Mouse (Mus musculus) liver, postnatal 0 days (tissue): ENCODE measurements around the gene Nudt4. TPM values are rescaled to one million over a fixed set of nuclear protein-coding genes. Genes with fewer than 3 reads are reported as not detected.

ENCODE experiments used
- ATAC-seq: fragments of 200-750 bp; cut with Nextera tagmentation; 2 replicates; pipeline ENCODE4 v1.8.0; 2017; ENCODE audit warnings: mild to moderate bottlenecking, moderate library complexity
- DNase-seq: peaks from one replicate; pipeline ENCODE4 v3.0.0-alpha.2; 2016
- H3K27ac ChIP-seq: fragments of 300-500 bp; sonication (generic); 2 replicates; pipeline ENCODE4 v1.5.1; 2014; ENCODE audit warnings: antibody characterized with exemption, moderate library complexity, mild to moderate bottlenecking, low read depth
- H3K27me3 ChIP-seq: fragments of 300-500 bp; sonication (generic); 2 replicates; pipeline ENCODE4 v1.6.1; 2014; ENCODE audit warnings: low read length, control low read depth, mixed read lengths; ENCODE audit not compliant: insufficient read depth
- H3K36me3 ChIP-seq: fragments of 300-500 bp; sonication (generic); replicated peaks from 2 replicates; pipeline ENCODE4 v1.6.1; 2014; ENCODE audit warnings: mild to moderate bottlenecking, control low read depth, low read length, moderate library complexity, mixed read lengths; ENCODE audit not compliant: insufficient read depth
- H3K4me1 ChIP-seq: fragments of 300-500 bp; sonication (generic); 2 replicates; pipeline ENCODE4 v1.6.1; 2014; ENCODE audit warnings: antibody characterized with exemption, mild to moderate bottlenecking, control low read depth; ENCODE audit not compliant: insufficient read depth
- H3K4me2 ChIP-seq: fragments of 300-500 bp; sonication (generic); 2 replicates; pipeline ENCODE4 v1.6.1; 2014; ENCODE audit warnings: low read depth, mild to moderate bottlenecking, low read length, moderate library complexity, mixed read lengths
- H3K4me3 ChIP-seq: fragments of 300-500 bp; sonication (generic); 2 replicates; pipeline ENCODE4 v1.5.1; 2014; ENCODE audit warnings: low read depth, low read length
- H3K9ac ChIP-seq: fragments of 300-500 bp; sonication (generic); replicated peaks from 2 replicates; pipeline ENCODE4 v1.6.1; 2014; ENCODE audit warnings: mild to moderate bottlenecking, moderate library complexity
- H3K9me3 ChIP-seq: fragments of 300-500 bp; sonication (generic); 2 replicates; pipeline ENCODE4 v1.6.1; 2016; ENCODE audit warnings: mild to moderate bottlenecking, control low read depth, low read length, mixed read lengths
- CTCF ChIP-seq: sonication (generic); IDR thresholded peaks from 2 replicates; pipeline ENCODE4 v1.5.1; 2016; ENCODE audit warnings: antibody characterized with exemption, low read depth
- EP300 ChIP-seq: IDR thresholded peaks from 2 replicates; pipeline ENCODE4 v1.6.1; 2016; ENCODE audit warnings: antibody characterized with exemption, low read depth, mild to moderate bottlenecking
- WGBS: fragments of 180-500 bp; shearing (Covaris S2); extraction: QIAGEN DNeasy Blood & Tissue Kit; methylation state at CpG from one replicate; pipeline ENCODE4 v1.1.7; 2014; ENCODE audit not compliant: insufficient replicate concordance; 5-methylcytosine and 5-hydroxymethylcytosine counted together
- polyA plus RNA-seq: library from polyadenylated mRNA; unstranded; fragments of >200 nt; fragmentation: Nextera tagmentation; extraction: Ambion mirVana; gene quantifications from 2 replicates; pipeline ENCODE4 v1.2.1, GENCODE M21; 2015

Gene Nudt4
- polyA plus RNA-seq, 1 experiment from 2014 or later = 52.9 TPM

- DNase-seq (no peak), ATAC-seq (no peak)
- no peak overlapping the region for H3K4me2 ChIP-seq
- TF ChIP-seq CTCF (no peak), EP300 (no peak)
- peaks cover 3% of the 10 kb centered on the region; the same call in 1 of the 2 replicates for H3K36me3 ChIP-seq
- H3K9ac ChIP-seq = no peak overlapping the region
- 0 out of 2 replicates have a peak overlapping the region, but pooled peaks have one; percentile 7 for H3K27ac ChIP-seq
- H3K4me3 ChIP-seq = no peak overlapping the region
- no peaks in the 10 kb centered on the region for H3K9me3 ChIP-seq
- WGBS = 79% methylated on average over 5 of the region's 5 CpGs
- no peaks in the 10 kb centered on the region for H3K27me3 ChIP-seq
- H3K4me1 ChIP-seq = peaks cover 20% of the 10 kb centered on the region
These were observed 37.3 kb downstream of the Nudt4 start for GRCm38 (mm10) chr10:95526495-95527122.

- DNase-seq (no peak), ATAC-seq (no peak)
- 94% methylated on average over 5 of the region's 5 CpGs for whole genome bisulfite sequencing
- H3K4me2 ChIP-seq = no peak overlapping the region
- H3K27ac ChIP-seq = no peak overlapping the region
- H3K36me3 ChIP-seq = peaks cover 3% of the 10 kb centered on the region; the same call in 1 of the 2 replicates
- peaks cover 17% of the 10 kb centered on the region for H3K4me1 ChIP-seq
- TF ChIP-seq CTCF = no peak
- no peak for TF ChIP-seq EP300
- no peaks in the 10 kb centered on the region for H3K27me3 ChIP-seq
- no peaks in the 10 kb centered on the region for H3K9me3 ChIP-seq
- no peak overlapping the region for H3K9ac ChIP-seq
- H3K4me3 ChIP-seq = no peak overlapping the region
These were observed 38.1 kb downstream of the Nudt4 start for GRCm38 (mm10) chr10:95525871-95526270.

GRCm38 (mm10) chr10:95525037-95525675, 38.8 kb downstream of the Nudt4 start:
- ATAC-seq (no peak), DNase-seq (no peak)
- Histone ChIP-seq H3K36me3 (peaks cover 3% of the 10 kb centered on the region; the same call in 1 of the 2 replicates), H3K9ac (no peak overlapping the region), H3K4me2 (no peak overlapping the region), H3K4me1 (peaks cover 13% of the 10 kb centered on the region), H3K27me3 (no peaks in the 10 kb centered on the region), H3K4me3 (no peak overlapping the region), H3K9me3 (no peaks in the 10 kb centered on the region), H3K27ac (no peak overlapping the region; the same call in 1 of the 2 replicates)
- TF ChIP-seq EP300 = no peak
- WGBS = 72% methylated on average over 6 of the region's 6 CpGs

- no peak for DNase-seq
- Histone ChIP-seq H3K9me3 (no peaks in the 10 kb centered on the region), H3K36me3 (peaks cover 3% of the 10 kb centered on the region; the same call in 1 of the 2 replicates), H3K4me2 (no peak overlapping the region), H3K9ac (no peak overlapping the region), H3K4me1 (peaks cover 15% of the 10 kb centered on the region), H3K4me3 (no peak overlapping the region), H3K27ac (no peak overlapping the region), H3K27me3 (no peaks in the 10 kb centered on the region)
- no peak for TF ChIP-seq CTCF
- no peak for TF ChIP-seq EP300
- ATAC-seq = no peak
- WGBS = 90% methylated on average over 6 of the region's 6 CpGs
These were observed 46.3 kb downstream of the Nudt4 start for GRCm38 (mm10) chr10:95517656-95518055.

- Histone ChIP-seq H3K4me2 (peak overlapping the region; percentile 72), H3K36me3 (no peaks in the 10 kb centered on the region), H3K4me1 (peaks cover 15% of the 10 kb centered on the region), H3K4me3 (peak overlapping the region; percentile 96), H3K9me3 (no peaks in the 10 kb centered on the region), H3K27ac (peak overlapping the region; percentile 95), H3K9ac (peak overlapping the region; percentile 96), H3K27me3 (no peaks in the 10 kb centered on the region)
- TF ChIP-seq EP300 = no peak
- TF ChIP-seq CTCF = no peak
- WGBS = under 1% methylated on average over 55 of the region's 80 CpGs
- DNase-seq (peak; percentile 70), ATAC-seq (peak; percentile 55)
These were observed 48.5 kb downstream of the Nudt4 start for GRCm38 (mm10) chr10:95515293-95515931.

GRCm38 (mm10) chr10:95514656-95515292, 49.2 kb downstream of the Nudt4 start, which contains the start of gene Ube2n:
TSS of gene Ube2n (plus strand) at chr10:95515145.
- H3K27ac ChIP-seq = peak within 1 kb of the TSS; percentile 95
- ATAC-seq (peak; percentile 94), DNase-seq (peak; percentile 97)
- H3K9ac ChIP-seq = peak within 1 kb of the TSS; percentile 96
- peak within 1 kb of the TSS; percentile 96 for H3K4me3 ChIP-seq
- H3K27me3 ChIP-seq = no peaks in the 10 kb centered on the region
- no peaks in the 10 kb centered on the region for H3K36me3 ChIP-seq
- no peaks in the 10 kb centered on the region for H3K9me3 ChIP-seq
- peaks cover 12% of the 10 kb centered on the region for H3K4me1 ChIP-seq
- WGBS = under 1% methylated on average over 69 of the region's 81 CpGs
- TF ChIP-seq EP300 (no peak), CTCF (no peak)
- peak within 1 kb of the TSS; percentile 72 for H3K4me2 ChIP-seq
